Mouse (Mus musculus): ENCODE results near the gene Zfp866.

DNA sequence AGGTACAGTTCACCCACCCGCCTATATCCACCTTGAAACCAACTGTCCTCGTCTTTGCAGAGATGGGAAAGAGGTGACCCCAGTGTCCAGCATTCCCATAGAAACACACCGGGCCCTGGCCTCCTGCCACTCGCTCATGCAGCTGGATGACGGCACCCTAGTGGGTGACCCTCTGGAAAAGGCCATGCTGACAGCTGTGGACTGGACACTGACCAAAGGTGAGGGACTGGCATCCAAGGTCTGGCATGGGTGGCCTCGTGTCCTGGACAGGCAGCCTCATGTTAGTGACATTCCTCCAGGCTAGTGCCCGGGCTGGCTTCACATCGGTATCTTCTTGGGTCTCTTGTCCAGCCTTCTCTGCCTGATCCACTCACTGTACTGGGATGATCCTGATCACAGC is 8.3 kb upstream of the Zfp866 start:
- TF ChIP-seq POLR2A (IDR thresholded peaks at IDR 0.05; ENCODE audit: insufficient read length, low read depth) (no peak), MAX (IDR thresholded peaks at IDR 0.05; ENCODE audit: low read depth) (no peak), TCF12 (IDR thresholded peaks at IDR 0.05; ENCODE audit: insufficient read depth, poor library complexity, severe bottlenecking) (no peak), USF1 (IDR thresholded peaks at IDR 0.05; ENCODE audit: low read depth) (no peak), SRF (IDR thresholded peaks at IDR 0.05; ENCODE audit: control insufficient read depth, insufficient read length, low read depth) (no peak), E2F4 (IDR thresholded peaks at IDR 0.05; ENCODE audit: insufficient read depth) (no peak)

Measured in myocyte (in vitro differentiated cells).